Mouse (Mus musculus): ENCODE measurements around the gene Wdr66. TPM values are rescaled to one million over a fixed set of nuclear protein-coding genes. Genes with fewer than 3 reads are reported as not detected.

The Wdr66 gene
- polyA plus RNA-seq (2014; fragmentation: Illumina TruSeq; extraction: RNeasy Lipid Tissue Mini Kit (QIAGEN cat#74804); ENCODE audit: low read depth, low replicate concordance), result 0.52 TPM

DNA sequence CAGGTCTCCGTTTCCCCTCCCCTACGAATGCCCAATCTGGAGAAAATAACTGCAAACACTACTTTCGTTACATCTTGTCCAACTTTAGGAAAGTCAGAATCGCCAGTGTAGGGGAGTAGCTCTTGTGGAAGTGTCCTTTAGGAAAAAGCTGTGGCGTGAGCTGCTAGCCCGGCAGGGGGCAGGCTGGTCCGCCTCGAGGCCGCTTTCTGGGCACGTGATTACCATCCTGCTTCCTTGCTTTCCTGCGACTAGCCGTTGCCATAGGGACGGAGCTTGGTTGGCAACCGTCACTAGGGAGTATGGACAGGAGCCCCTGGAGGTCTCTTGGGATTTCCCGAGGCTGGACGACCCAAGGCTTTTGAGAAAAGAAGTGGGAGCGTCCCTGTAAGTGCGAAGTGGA is at the start of gene Wdr66:
Gene Wdr66 (plus strand): TSS at position 269 of the 400 bp plus-strand sequence.

DNA sequence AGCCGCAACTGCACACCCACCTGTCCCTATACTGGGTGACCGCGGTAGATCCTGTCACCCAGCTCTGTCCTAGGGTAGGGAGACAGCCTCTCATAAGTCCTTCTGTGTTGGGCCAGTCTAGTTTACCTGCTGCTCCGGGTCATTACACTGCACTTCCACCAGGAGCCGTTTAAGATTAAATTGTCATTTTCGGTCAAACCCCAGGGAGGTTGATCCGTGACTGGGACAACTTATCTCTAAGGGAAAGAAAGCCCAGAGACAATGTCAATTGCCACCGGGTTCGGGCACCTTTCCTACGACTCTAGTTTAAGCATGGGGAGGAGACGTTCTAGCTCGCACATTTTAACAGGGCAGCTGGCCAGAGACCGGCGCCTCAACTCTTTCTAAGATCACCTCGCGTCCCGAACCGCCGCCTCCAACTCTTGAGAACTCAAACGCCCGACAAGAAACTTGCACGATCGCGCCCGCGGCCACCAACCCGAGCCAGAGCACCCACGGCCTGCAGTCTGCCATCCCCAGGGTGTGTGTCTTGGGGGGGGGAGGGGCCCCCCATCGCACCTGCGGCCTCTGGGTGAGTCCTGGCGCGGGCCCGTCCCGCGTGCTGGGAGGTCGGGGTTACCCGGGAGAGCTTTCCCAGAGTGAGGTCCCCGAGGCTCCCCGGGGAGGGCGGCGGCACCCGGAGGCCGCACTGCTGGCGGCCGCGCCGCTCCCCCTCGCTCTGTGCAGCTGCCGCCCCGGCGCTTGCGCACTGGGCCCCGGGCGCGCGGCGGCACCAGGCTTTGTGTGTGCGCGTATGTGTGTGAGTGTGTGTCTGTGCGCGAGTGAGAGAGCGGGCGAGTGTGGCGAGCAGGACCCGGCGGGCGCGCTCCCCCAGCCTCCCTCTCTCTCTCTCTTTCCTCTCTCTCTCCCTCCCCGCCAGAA is 92.1 kb downstream of the Wdr66 start, which contains the start of gene Bcl7a:
Gene Bcl7a (plus strand): TSS at position 128 of the 921 bp plus-strand sequence.

Other genes starting within 250 kb of the Wdr66 start
- 0.82 TPM for gene Orai1, start 237.0 kb upstream of the Wdr66 start, polyA plus RNA-seq (2014; fragmentation: Illumina TruSeq; extraction: RNeasy Lipid Tissue Mini Kit (QIAGEN cat#74804); ENCODE audit: low read depth, low replicate concordance)
- gene Morn3, start 205.1 kb upstream of the Wdr66 start, polyA plus RNA-seq (2014; fragmentation: Illumina TruSeq; extraction: RNeasy Lipid Tissue Mini Kit (QIAGEN cat#74804); ENCODE audit: low read depth, low replicate concordance), result not detected
- 3.8 TPM for gene Tmem120b, start 183.7 kb upstream of the Wdr66 start, polyA plus RNA-seq (2014; fragmentation: Illumina TruSeq; extraction: RNeasy Lipid Tissue Mini Kit (QIAGEN cat#74804); ENCODE audit: low read depth, low replicate concordance)
- gene Rhof, start 119.4 kb upstream of the Wdr66 start, polyA plus RNA-seq (2014; fragmentation: Illumina TruSeq; extraction: RNeasy Lipid Tissue Mini Kit (QIAGEN cat#74804); ENCODE audit: low read depth, low replicate concordance), result not detected
- gene Setd1b, start 109.9 kb upstream of the Wdr66 start, polyA plus RNA-seq (2014; fragmentation: Illumina TruSeq; extraction: RNeasy Lipid Tissue Mini Kit (QIAGEN cat#74804); ENCODE audit: low read depth, low replicate concordance), result 3.4 TPM
- gene Psmd9, start 82.7 kb upstream of the Wdr66 start, polyA plus RNA-seq (2014; fragmentation: Illumina TruSeq; extraction: RNeasy Lipid Tissue Mini Kit (QIAGEN cat#74804); ENCODE audit: low read depth, low replicate concordance), result 7.2 TPM
- gene Hpd, start 69.4 kb upstream of the Wdr66 start, polyA plus RNA-seq (2014; fragmentation: Illumina TruSeq; extraction: RNeasy Lipid Tissue Mini Kit (QIAGEN cat#74804); ENCODE audit: low read depth, low replicate concordance), result not detected
- gene Bcl7a, start 91.7 kb downstream of the Wdr66 start, polyA plus RNA-seq (2014; fragmentation: Illumina TruSeq; extraction: RNeasy Lipid Tissue Mini Kit (QIAGEN cat#74804); ENCODE audit: low read depth, low replicate concordance), result 4.0 TPM
- gene Mlxip, start 142.7 kb downstream of the Wdr66 start, polyA plus RNA-seq (2014; fragmentation: Illumina TruSeq; extraction: RNeasy Lipid Tissue Mini Kit (QIAGEN cat#74804); ENCODE audit: low read depth, low replicate concordance), result 7.8 TPM
- gene Lrrc43, start 237.2 kb downstream of the Wdr66 start, polyA plus RNA-seq (2014; fragmentation: Illumina TruSeq; extraction: RNeasy Lipid Tissue Mini Kit (QIAGEN cat#74804); ENCODE audit: low read depth, low replicate concordance), result not detected
- not detected for gene Il31, start 237.4 kb downstream of the Wdr66 start, polyA plus RNA-seq (2014; fragmentation: Illumina TruSeq; extraction: RNeasy Lipid Tissue Mini Kit (QIAGEN cat#74804); ENCODE audit: low read depth, low replicate concordance)